Mouse (Mus musculus) granulocyte monocyte progenitor cell, adult 5-6 weeks (primary cell): ENCODE measurements around the gene Adgrg7. TPM values are rescaled to one million over a fixed set of nuclear protein-coding genes. Genes with fewer than 3 reads are reported as not detected.
A peak's percentile ranks its signal among the peaks of the same experiment; 100 is the strongest.

Source experiments
- ATAC-seq: replicated peaks from 2 replicates; pipeline ENCODE4 v1.8.0; 2016; ENCODE audit warnings: mild to moderate bottlenecking, moderate TSS enrichment, inconsistent platforms; ENCODE audit not compliant: poor library complexity, severe bottlenecking
- total RNA-seq, 2 experiments: library from RNA; stranded (forward) in 1 of 2; stranded (reverse) in 1 of 2; fragments of 200-712, 200-1000 nt in 1 of 2; fragments of >200 nt in 1 of 2; fragmentation: Nextera tagmentation in 1 of 2; gene quantifications; 2 replicates each; pipeline ENCODE4 v1.2.3; 2014 to 2017

Adgrg7 gene
- total RNA-seq, 2 experiments from 2014 or later, result 16.4 to 35.7 TPM

GRCm38 (mm10) chr16:56716557-56717179, 79.0 kb downstream of the Adgrg7 start:
- peak; percentile 3 for ATAC-seq

- peak; percentile 9 for ATAC-seq
These were observed 80.0 kb downstream of the Adgrg7 start for GRCm38 (mm10) chr16:56715608-56716007.

GRCm38 (mm10) chr16:56710071-56710470, 85.6 kb downstream of the Adgrg7 start:
- no peak for ATAC-seq

- ATAC-seq, result no peak
These were observed 89.9 kb downstream of the Adgrg7 start for GRCm38 (mm10) chr16:56705731-56706130.

- ATAC-seq, result no peak
These were observed 94.8 kb downstream of the Adgrg7 start for GRCm38 (mm10) chr16:56700898-56701297.

- ATAC-seq, result no peak
These were observed 99.2 kb downstream of the Adgrg7 start for GRCm38 (mm10) chr16:56696448-56696847.

- ATAC-seq, result no peak
These were observed 104.9 kb downstream of the Adgrg7 start for GRCm38 (mm10) chr16:56690715-56691114.

GRCm38 (mm10) chr16:56686747-56687146, 108.9 kb downstream of the Adgrg7 start:
- ATAC-seq, result no peak

GRCm38 (mm10) chr16:56681010-56681645, 114.5 kb downstream of the Adgrg7 start:
- ATAC-seq, result no peak

- ATAC-seq, result no peak
These were observed 118.5 kb downstream of the Adgrg7 start for GRCm38 (mm10) chr16:56677146-56677545.

Other genes starting within 250 kb of the Adgrg7 start
- 85.4 and 105 TPM in 2 replicates for gene Tfg, start 78.4 kb downstream of the Adgrg7 start, total RNA-seq (2014; fragmentation: Nextera tagmentation)
- gene Tfg, start 78.4 kb downstream of the Adgrg7 start, total RNA-seq (2017), result 48.8 and 51.7 TPM in 2 replicates
- gene Tmem45a, start 90.3 kb upstream of the Adgrg7 start, total RNA-seq (2014; fragmentation: Nextera tagmentation), result not detected in 2 replicates
- not detected in 2 replicates for gene Tmem45a, start 90.3 kb upstream of the Adgrg7 start, total RNA-seq (2017)
- gene Lnp1, start 132.2 kb upstream of the Adgrg7 start, total RNA-seq (2014; fragmentation: Nextera tagmentation), result not detected in 2 replicates
- not detected in 2 replicates for gene Lnp1, start 132.2 kb upstream of the Adgrg7 start, total RNA-seq (2017)